ENCODE assay signal across 26 mouse cellular contexts in genomic region chr11:115906521-115906920, GRCm38 (mm10). TPM values are rescaled to one million over a fixed set of nuclear protein-coding genes. Genes with fewer than 3 reads are reported as not detected.
DNase-seq lines count a peak whose midpoint lies in the region; ATAC-seq and TF ChIP-seq lines count a peak whose summit lies in the region.
"Had no signal": no experiment of that assay in that cellular context is flagged by ENCODE, and none has a peak within 500 bp of the region (broad histone marks: within the 10 kb centered on the region; RNA-seq: fewer than 3 reads in every experiment).

No protein-coding gene starts in this region.

- WGBS in heart, embryonic 10.5 days, result 79% methylated on average over 5 of the region's 5 CpGs
- WGBS in kidney, embryonic 16.5 days, result 84% methylated on average over 5 of the region's 5 CpGs
- WGBS in liver, embryonic 16.5 days (ENCODE audit: insufficient replicate concordance), result 87% methylated on average over 5 of the region's 5 CpGs

- H3K27me3 ChIP-seq in heart, embryonic 10.5 days (ENCODE audit: insufficient read depth, poor library complexity, severe bottlenecking), result no peaks in the 10 kb centered on the region
- H3K27me3 ChIP-seq in kidney, embryonic 16.5 days (ENCODE audit: insufficient read depth, low read length), result no peaks in the 10 kb centered on the region
- no peaks in the 10 kb centered on the region for H3K27me3 ChIP-seq in liver, embryonic 16.5 days (ENCODE audit: control insufficient read depth, insufficient read depth, low read depth, low read length)
- H3K27me3 ChIP-seq: CH12.LX; embryonic facial prominence, embryonic 12.5 days; megakaryocyte, embryonic 14.5 days; neural tube, embryonic 12.5 days had no signal

- DNase-seq in heart, embryonic 10.5 days (ENCODE audit: low spot score), result no peak
- no peak for DNase-seq in heart, postnatal 10 days
- no peak for DNase-seq in layer of hippocampus, adult 2 months (ENCODE audit: low spot score in 2 of 2)
- no peak for DNase-seq in layer of hippocampus, adult 9-11 months
- no peak for DNase-seq in adrenal gland, postnatal 4 days (ENCODE audit: low spot score in 2 of 2)
- DNase-seq in thymus, postnatal 0 days (ENCODE audit: low spot score), result no peak
- DNase-seq: cerebellum, adult 11 months; cerebellum, postnatal 25 days; gastrocnemius, adult 2 months; lung, postnatal 14 days; thymus, postnatal 36 days had no signal

- ATAC-seq in kidney, embryonic 16.5 days (ENCODE audit: low FRiP score, low TSS enrichment), result no peak
- no peak for ATAC-seq in liver, embryonic 16.5 days (ENCODE audit: low read depth)
- ATAC-seq: hindbrain, embryonic 16.5 days; intestine, postnatal 0 days had no signal

- TF ChIP-seq CTCF in layer of hippocampus, adult 2 months (conservative IDR thresholded peaks at IDR 0.05), result no peak

- H3K36me3 ChIP-seq in heart, embryonic 10.5 days, result peaks cover 29% of the 10 kb centered on the region
- H3K36me3 ChIP-seq in kidney, embryonic 16.5 days (ENCODE audit: insufficient read depth, low read length), result peaks cover 6% of the 10 kb centered on the region; the same call in 1 of the 2 replicates
- H3K36me3 ChIP-seq in liver, embryonic 16.5 days (ENCODE audit: control insufficient read depth, insufficient read depth), result peaks cover 29% of the 10 kb centered on the region

- H3K4me2 ChIP-seq in kidney, embryonic 16.5 days (replicated peaks; ENCODE audit: low read depth, low read length), result no peak overlapping the region
- no peak overlapping the region for H3K4me2 ChIP-seq in liver, embryonic 16.5 days (ENCODE audit: low read depth, low read length)
- H3K4me2 ChIP-seq: embryonic facial prominence, embryonic 12.5 days; neural tube, embryonic 12.5 days had no signal

- H3K27ac ChIP-seq in heart, embryonic 10.5 days, result peak overlapping the region; percentile 92
- peak overlapping the region; percentile 88 for H3K27ac ChIP-seq in layer of hippocampus, adult 2 months
- no peak overlapping the region; the same call in 1 of the 2 replicates for H3K27ac ChIP-seq in kidney, embryonic 16.5 days (ENCODE audit: low read length)
- peak overlapping the region; percentile 98 for H3K27ac ChIP-seq in liver, embryonic 16.5 days (ENCODE audit: low read length)
- H3K27ac ChIP-seq: embryonic facial prominence, embryonic 12.5 days; forebrain, embryonic 10.5 days; gastrocnemius, adult 2 months; neural tube, embryonic 12.5 days had no signal

- 0 out of 2 replicates have a peak overlapping the region, but pooled peaks have one; percentile 3 for H3K9ac ChIP-seq in kidney, embryonic 16.5 days (replicated peaks; ENCODE audit: low read length)
- no peak overlapping the region for H3K9ac ChIP-seq in liver, embryonic 16.5 days (ENCODE audit: low read depth, low read length)
- H3K9ac ChIP-seq: embryonic facial prominence, embryonic 12.5 days; neural tube, embryonic 12.5 days had no signal

- intact Hi-C loops in heart, postnatal 10 days (cut with DNase I), result no loop called here

- no peak overlapping the region for H3K4me3 ChIP-seq in heart, embryonic 10.5 days
- H3K4me3 ChIP-seq in layer of hippocampus, adult 2 months, result no peak overlapping the region
- no peak overlapping the region for H3K4me3 ChIP-seq in kidney, embryonic 16.5 days (ENCODE audit: low read length)
- H3K4me3 ChIP-seq in liver, embryonic 16.5 days (ENCODE audit: low read depth, low read length), result no peak overlapping the region
- H3K4me3 ChIP-seq: embryonic facial prominence, embryonic 12.5 days; forebrain, embryonic 10.5 days; gastrocnemius, adult 2 months; megakaryocyte, embryonic 14.5 days; neural tube, embryonic 12.5 days had no signal

- no peaks in the 10 kb centered on the region for H3K9me3 ChIP-seq in heart, embryonic 10.5 days
- H3K9me3 ChIP-seq in kidney, embryonic 16.5 days (ENCODE audit: low read length), result no peaks in the 10 kb centered on the region
- H3K9me3 ChIP-seq in liver, embryonic 16.5 days (replicated peaks; ENCODE audit: control insufficient read depth, low read length), result no peaks in the 10 kb centered on the region
- H3K9me3 ChIP-seq: embryonic facial prominence, embryonic 12.5 days; forebrain, embryonic 10.5 days; megakaryocyte, embryonic 14.5 days; neural tube, embryonic 12.5 days had no signal

- H3K4me1 ChIP-seq in heart, embryonic 10.5 days, result peaks cover 60% of the 10 kb centered on the region
- H3K4me1 ChIP-seq in kidney, embryonic 16.5 days (ENCODE audit: insufficient read depth, low read length), result peaks cover 50% of the 10 kb centered on the region
- H3K4me1 ChIP-seq in liver, embryonic 16.5 days (ENCODE audit: control insufficient read depth, low read depth, low read length), result peaks cover 71% of the 10 kb centered on the region

RNA-seq across cellular contexts. Expression of gene Smim6, which starts 5.3 kb away (rescaled TPM):
- 1.6 and 1.7 TPM in 2 replicates for polyA plus RNA-seq in heart, embryonic 10.5 days (2016; fragmentation: Nextera tagmentation; extraction: Ambion mirVana)
- total RNA-seq in heart, postnatal 10 days (2021), result under 1 TPM; 0.37 to 0.45 TPM
- total RNA-seq in layer of hippocampus, adult 2 months (2021), result not detected
- polyA plus RNA-seq in kidney, embryonic 16.5 days (2015; fragmentation: Nextera tagmentation; extraction: Ambion mirVana), result 11.8 and 12.8 TPM in 2 replicates
- 2.7 and 3.1 TPM in 2 replicates for polyA plus RNA-seq in liver, embryonic 16.5 days (2015; fragmentation: Nextera tagmentation; extraction: Ambion mirVana)
- 1 to 10 TPM in 1 of 2 experiments, not detected in 1; 1.8 TPM for total RNA-seq in adrenal gland, postnatal 4 days (2021)
- 3.8 and 4.8 TPM in 2 replicates for polyA plus RNA-seq in thymus, postnatal 0 days (2015; fragmentation: Nextera tagmentation; extraction: Ambion mirVana)
- total RNA-seq: adrenal gland, adult 2 months; gastrocnemius, adult 2 months; layer of hippocampus, postnatal 10 days; left cerebral cortex, postnatal 10 days; monocyte, adult 5-6 weeks had no signal
- polyA plus RNA-seq: adrenal gland, adult 2 months; brain, embryonic 14.5 days had no signal

RNA-seq across cellular contexts. Expression of gene Smim5, which starts 6.8 kb away (rescaled TPM):
- polyA plus RNA-seq in heart, embryonic 10.5 days (2016; fragmentation: Nextera tagmentation; extraction: Ambion mirVana), result 13.7 and 17.9 TPM in 2 replicates
- 10 to 100 TPM; 28.7 to 43.3 TPM for total RNA-seq in heart, postnatal 10 days (2021)
- 1 to 10 TPM in 1 of 2 experiments, under 1 TPM in 1; 0.54 to 1.3 TPM for total RNA-seq in layer of hippocampus, adult 2 months (2021)
- 4.7 and 5.0 TPM in 2 replicates for polyA plus RNA-seq in kidney, embryonic 16.5 days (2015; fragmentation: Nextera tagmentation; extraction: Ambion mirVana)
- polyA plus RNA-seq in liver, embryonic 16.5 days (2015; fragmentation: Nextera tagmentation; extraction: Ambion mirVana), result 29.5 and 30.1 TPM in 2 replicates
- 1 to 10 TPM; 2.1 to 2.3 TPM for total RNA-seq in adrenal gland, postnatal 4 days (2021)
- 35.4 and 39.8 TPM in 2 replicates for polyA plus RNA-seq in thymus, postnatal 0 days (2015; fragmentation: Nextera tagmentation; extraction: Ambion mirVana)
- polyA plus RNA-seq: testis, adult 2 months had no signal

RNA-seq across cellular contexts. Expression of gene Sap30bp, which starts 26.6 kb away (rescaled TPM):
- 29.4 and 35.8 TPM in 2 replicates for polyA plus RNA-seq in heart, embryonic 10.5 days (2016; fragmentation: Nextera tagmentation; extraction: Ambion mirVana)
- total RNA-seq in heart, postnatal 10 days (2021), result 10 to 100 TPM; 26.6 to 26.7 TPM
- total RNA-seq in layer of hippocampus, adult 2 months (2021), result 10 to 100 TPM; 40.8 to 47.0 TPM
- 35.9 and 38.9 TPM in 2 replicates for polyA plus RNA-seq in kidney, embryonic 16.5 days (2015; fragmentation: Nextera tagmentation; extraction: Ambion mirVana)
- 13.6 and 16.2 TPM in 2 replicates for polyA plus RNA-seq in liver, embryonic 16.5 days (2015; fragmentation: Nextera tagmentation; extraction: Ambion mirVana)
- total RNA-seq in adrenal gland, postnatal 4 days (2021), result 10 to 100 TPM; 44.9 to 51.5 TPM
- 47.2 and 48.8 TPM in 2 replicates for polyA plus RNA-seq in thymus, postnatal 0 days (2015; fragmentation: Nextera tagmentation; extraction: Ambion mirVana)

RNA-seq across cellular contexts. Expression of gene Recql5, which starts 26.8 kb away (rescaled TPM):
- 20.4 and 22.3 TPM in 2 replicates for polyA plus RNA-seq in heart, embryonic 10.5 days (2016; fragmentation: Nextera tagmentation; extraction: Ambion mirVana)
- 10 to 100 TPM in 1 of 2 experiments, 1 to 10 TPM in 1; 8.3 to 10.9 TPM for total RNA-seq in heart, postnatal 10 days (2021)
- 10 to 100 TPM; 36.6 to 39.3 TPM for total RNA-seq in layer of hippocampus, adult 2 months (2021)
- polyA plus RNA-seq in kidney, embryonic 16.5 days (2015; fragmentation: Nextera tagmentation; extraction: Ambion mirVana), result 25.3 and 26.9 TPM in 2 replicates
- polyA plus RNA-seq in liver, embryonic 16.5 days (2015; fragmentation: Nextera tagmentation; extraction: Ambion mirVana), result 7.9 and 8.9 TPM in 2 replicates
- 10 to 100 TPM; 28.6 to 28.8 TPM for total RNA-seq in adrenal gland, postnatal 4 days (2021)
- 16.8 and 18.9 TPM in 2 replicates for polyA plus RNA-seq in thymus, postnatal 0 days (2015; fragmentation: Nextera tagmentation; extraction: Ambion mirVana)

RNA-seq across cellular contexts. Expression of gene Myo15b, which starts 48.3 kb away (rescaled TPM):
- 0.23 and 0.31 TPM in 2 replicates for polyA plus RNA-seq in heart, embryonic 10.5 days (2016; fragmentation: Nextera tagmentation; extraction: Ambion mirVana)
- under 1 TPM; 0.17 to 0.22 TPM for total RNA-seq in heart, postnatal 10 days (2021)
- total RNA-seq in layer of hippocampus, adult 2 months (2021), result under 1 TPM; 0.22 to 0.41 TPM
- polyA plus RNA-seq in kidney, embryonic 16.5 days (2015; fragmentation: Nextera tagmentation; extraction: Ambion mirVana), result 12.6 and 14.2 TPM in 2 replicates
- 0.34 and 1.5 TPM in 2 replicates for polyA plus RNA-seq in liver, embryonic 16.5 days (2015; fragmentation: Nextera tagmentation; extraction: Ambion mirVana)
- 1 to 10 TPM; 1.1 to 6.8 TPM for total RNA-seq in adrenal gland, postnatal 4 days (2021)
- 1.4 and 1.5 TPM in 2 replicates for polyA plus RNA-seq in thymus, postnatal 0 days (2015; fragmentation: Nextera tagmentation; extraction: Ambion mirVana)
- total RNA-seq: gastrocnemius, adult 2 months; monocyte, adult 5-6 weeks had no signal
